Mouse (Mus musculus) lung, embryonic 15.5 days (tissue): ENCODE data around the gene Sirt3. TPM values are rescaled to one million over a fixed set of nuclear protein-coding genes. Genes with fewer than 3 reads are reported as not detected.

Source experiments
- ATAC-seq: fragments of 200-750 bp; cut with Nextera tagmentation; 2 replicates; pipeline ENCODE4 v1.8.0; 2017; ENCODE audit warnings: moderate number of reproducible peaks, borderline replicate concordance; ENCODE audit not compliant: low FRiP score, low TSS enrichment; ENCODE audit errors: extremely low read depth
- H3K27ac ChIP-seq: fragments of 300-500 bp; sonication (generic); 2 replicates; pipeline ENCODE4 v1.5.1; 2015; ENCODE audit warnings: moderate library complexity, mild to moderate bottlenecking, inconsistent platforms
- H3K27me3 ChIP-seq: fragments of 300-500 bp; sonication (generic); 2 replicates; pipeline ENCODE4 v1.6.1; 2015; ENCODE audit warnings: inconsistent platforms
- H3K36me3 ChIP-seq: fragments of 300-500 bp; sonication (generic); 2 replicates; pipeline ENCODE4 v1.6.1; 2015; ENCODE audit warnings: inconsistent platforms
- H3K4me1 ChIP-seq: fragments of 300-500 bp; sonication (generic); 2 replicates; pipeline ENCODE4 v1.6.1; 2015; ENCODE audit warnings: inconsistent platforms
- H3K4me2 ChIP-seq: fragments of 300-500 bp; sonication (generic); 2 replicates; pipeline ENCODE4 v1.6.1; 2015; ENCODE audit warnings: inconsistent platforms, mild to moderate bottlenecking, moderate library complexity
- H3K4me3 ChIP-seq: fragments of 300-500 bp; sonication (generic); 2 replicates; pipeline ENCODE4 v1.5.1; 2015; ENCODE audit warnings: mild to moderate bottlenecking, inconsistent platforms
- H3K9ac ChIP-seq: fragments of 300-500 bp; sonication (generic); 2 replicates; pipeline ENCODE4 v1.6.1; 2015; ENCODE audit warnings: inconsistent platforms
- H3K9me3 ChIP-seq: fragments of 300-500 bp; sonication (generic); 2 replicates; pipeline ENCODE4 v1.6.1; 2016; ENCODE audit warnings: inconsistent platforms
- WGBS: fragments of 180-500 bp; shearing (Covaris S2); methylation state at CpG from one replicate; pipeline ENCODE4 v1.1.7; 2015; 5-methylcytosine and 5-hydroxymethylcytosine counted together
- polyA plus RNA-seq: library from polyadenylated mRNA; unstranded; fragments of >200 nt; fragmentation: Nextera tagmentation; extraction: Ambion mirVana; gene quantifications from 2 replicates; pipeline ENCODE4 v1.2.1, GENCODE M21; 2015

The Sirt3 gene
- polyA plus RNA-seq, result 22.8 and 22.9 TPM in 2 replicates

GRCm38 (mm10) chr7:140881696-140882468, at the start of gene Sirt3, which contains the start of gene Psmd13:
Sirt3 (minus strand) TSS chr7:140882309.
Psmd13 (plus strand) TSS chr7:140881968.
- peak; percentile 97 for ATAC-seq
- H3K36me3 ChIP-seq, result peaks cover 12% of the 10 kb centered on the region; the same call in 1 of the 2 replicates
- peak within 1 kb of the TSS; percentile 94 for H3K27ac ChIP-seq
- no peaks in the 10 kb centered on the region for H3K9me3 ChIP-seq
- WGBS, result under 1% methylated on average over 59 of the region's 59 CpGs
- H3K27me3 ChIP-seq, result no peaks in the 10 kb centered on the region
- peak within 1 kb of the TSS; percentile 86 for H3K4me2 ChIP-seq
- peak within 1 kb of the TSS; percentile 83 for H3K9ac ChIP-seq
- H3K4me3 ChIP-seq, result peak within 1 kb of the TSS; percentile 84
- peaks cover 19% of the 10 kb centered on the region for H3K4me1 ChIP-seq

- no peaks in the 10 kb centered on the region for H3K9me3 ChIP-seq
- no peak overlapping the region for H3K27ac ChIP-seq
- no peak overlapping the region for H3K4me2 ChIP-seq
- H3K4me3 ChIP-seq, result no peak overlapping the region
- peaks cover 8% of the 10 kb centered on the region for H3K4me1 ChIP-seq
- 70% methylated on average over 6 of the region's 6 CpGs for WGBS
- ATAC-seq, result no peak
- no peaks in the 10 kb centered on the region for H3K36me3 ChIP-seq
- peaks cover 33% of the 10 kb centered on the region for H3K27me3 ChIP-seq
- H3K9ac ChIP-seq, result no peak overlapping the region
Measured at GRCm38 (mm10) chr7:140927181-140927580, 45.1 kb upstream of the Sirt3 start.

- Histone ChIP-seq H3K4me2 (peak overlapping the region; percentile 65), H3K4me3 (peak overlapping the region; percentile 31; the same call in 1 of the 2 replicates), H3K27ac (no peak overlapping the region), H3K9ac (no peak overlapping the region), H3K27me3 (peaks cover 69% of the 10 kb centered on the region), H3K4me1 (peaks cover 11% of the 10 kb centered on the region), H3K36me3 (no peaks in the 10 kb centered on the region), H3K9me3 (no peaks in the 10 kb centered on the region)
- 21% methylated on average over 30 of the region's 30 CpGs for WGBS
- no peak for ATAC-seq
Measured at GRCm38 (mm10) chr7:140923070-140923775, 41.1 kb upstream of the Sirt3 start.

- under 1% methylated on average over 49 of the region's 49 CpGs for WGBS
- ATAC-seq, result peak; percentile 33; the same call in 1 of the 2 replicates
- Histone ChIP-seq H3K36me3 (no peaks in the 10 kb centered on the region), H3K9me3 (no peaks in the 10 kb centered on the region), H3K9ac (no peak overlapping the region), H3K27me3 (peaks cover 76% of the 10 kb centered on the region), H3K4me1 (peaks cover 11% of the 10 kb centered on the region), H3K27ac (no peak overlapping the region), H3K4me2 (peak overlapping the region; percentile 65), H3K4me3 (peak overlapping the region; percentile 31)
Measured at GRCm38 (mm10) chr7:140922398-140923069, 40.4 kb upstream of the Sirt3 start.

- H3K27ac ChIP-seq, result no peak overlapping the region
- H3K4me2 ChIP-seq, result no peak overlapping the region
- H3K27me3 ChIP-seq, result peaks cover 76% of the 10 kb centered on the region
- H3K4me3 ChIP-seq, result no peak overlapping the region
- WGBS, result 27% methylated on average over 22 of the region's 22 CpGs
- no peaks in the 10 kb centered on the region for H3K9me3 ChIP-seq
- no peak overlapping the region for H3K9ac ChIP-seq
- H3K4me1 ChIP-seq, result peaks cover 11% of the 10 kb centered on the region
- H3K36me3 ChIP-seq, result no peaks in the 10 kb centered on the region
- no peak; the same call in 1 of the 2 replicates for ATAC-seq
Measured at GRCm38 (mm10) chr7:140921225-140921975, 39.3 kb upstream of the Sirt3 start.

- Histone ChIP-seq H3K27ac (no peak within 1 kb of the TSS), H3K36me3 (no peaks in the 10 kb centered on the region), H3K4me3 (no peak within 1 kb of the TSS), H3K4me1 (peaks cover 11% of the 10 kb centered on the region), H3K9ac (no peak within 1 kb of the TSS), H3K4me2 (no peak within 1 kb of the TSS), H3K9me3 (no peaks in the 10 kb centered on the region), H3K27me3 (peaks cover 75% of the 10 kb centered on the region)
- WGBS, result 60% methylated on average over 8 of the region's 8 CpGs
- ATAC-seq, result no peak
Measured at GRCm38 (mm10) chr7:140920418-140921029, 38.4 kb upstream of the Sirt3 start, which contains the start of gene Nlrp6. Nlrp6 (plus strand) TSS chr7:140920902.

GRCm38 (mm10) chr7:140919911-140920310, 37.8 kb upstream of the Sirt3 start:
- H3K4me2 ChIP-seq, result no peak overlapping the region
- H3K27me3 ChIP-seq, result peaks cover 69% of the 10 kb centered on the region
- H3K9me3 ChIP-seq, result no peaks in the 10 kb centered on the region
- H3K36me3 ChIP-seq, result no peaks in the 10 kb centered on the region
- 32% methylated on average over 4 of the region's 4 CpGs for WGBS
- no peak overlapping the region for H3K4me3 ChIP-seq
- no peak overlapping the region for H3K9ac ChIP-seq
- H3K27ac ChIP-seq, result no peak overlapping the region
- ATAC-seq, result no peak
- peaks cover 11% of the 10 kb centered on the region for H3K4me1 ChIP-seq

- H3K9ac ChIP-seq, result no peak overlapping the region
- H3K9me3 ChIP-seq, result no peaks in the 10 kb centered on the region
- no peaks in the 10 kb centered on the region for H3K36me3 ChIP-seq
- no peaks in the 10 kb centered on the region for H3K4me1 ChIP-seq
- no peak overlapping the region for H3K4me3 ChIP-seq
- WGBS, result 82% methylated on average over 8 of the region's 8 CpGs
- no peak for ATAC-seq
- no peak overlapping the region for H3K4me2 ChIP-seq
- peaks cover 13% of the 10 kb centered on the region for H3K27me3 ChIP-seq
- H3K27ac ChIP-seq, result no peak overlapping the region
Measured at GRCm38 (mm10) chr7:140914031-140914690, 32.1 kb upstream of the Sirt3 start.

GRCm38 (mm10) chr7:140912846-140913482, 30.9 kb upstream of the Sirt3 start:
- Histone ChIP-seq H3K9me3 (no peaks in the 10 kb centered on the region), H3K4me1 (0 out of 2 replicates have a peak, but pooled peaks cover 6% of the 10 kb centered on the region), H3K36me3 (no peaks in the 10 kb centered on the region), H3K9ac (no peak overlapping the region), H3K27me3 (peaks cover 4% of the 10 kb centered on the region; the same call in 1 of the 2 replicates), H3K27ac (no peak overlapping the region), H3K4me2 (no peak overlapping the region), H3K4me3 (no peak overlapping the region)
- WGBS, result 51% methylated on average over 5 of the region's 5 CpGs
- no peak for ATAC-seq

GRCm38 (mm10) chr7:140912293-140912692, 30.2 kb upstream of the Sirt3 start:
- Histone ChIP-seq H3K4me2 (no peak overlapping the region), H3K9me3 (no peaks in the 10 kb centered on the region), H3K4me3 (no peak overlapping the region), H3K9ac (no peak overlapping the region), H3K27ac (no peak overlapping the region), H3K4me1 (0 out of 2 replicates have a peak, but pooled peaks cover 6% of the 10 kb centered on the region), H3K36me3 (no peaks in the 10 kb centered on the region), H3K27me3 (no peaks in the 10 kb centered on the region)
- no peak for ATAC-seq
- WGBS, result 47% methylated on average over 3 of the region's 3 CpGs
